In genomic region chr17:5975099-5975977, GRCm38 (mm10) we compare ENCODE assay signal across 9 mouse cellular contexts. TPM values are rescaled to one million over a fixed set of nuclear protein-coding genes. Genes with fewer than 3 reads are reported as not detected.
DNase-seq lines count a peak whose midpoint lies in the region; ATAC-seq lines count a peak whose summit lies in the region.
"Had no signal": no experiment of that assay in that cellular context is flagged by ENCODE, and none has a peak within 500 bp of the region (broad histone marks: within the 10 kb centered on the region; RNA-seq: fewer than 3 reads in every experiment).

No protein-coding gene starts in this region.

- 0 out of 2 replicates have a peak, but pooled peaks have one; percentile 39 for ATAC-seq in midbrain, embryonic 15.5 days (replicated peaks)
- no peak for ATAC-seq in midbrain, embryonic 11.5 days (ENCODE audit: low FRiP score)
- ATAC-seq in kidney, embryonic 16.5 days (ENCODE audit: low FRiP score, low TSS enrichment): peak; percentile 83
- ATAC-seq in liver, embryonic 12.5 days: 0 out of 2 replicates have a peak, but pooled peaks have one; percentile 27
- ATAC-seq in neural tube, embryonic 15.5 days (ENCODE audit: low FRiP score): peak; percentile 41; the same call in 1 of the 2 replicates

- H3K4me2 ChIP-seq in midbrain, embryonic 15.5 days: peak overlapping the region; percentile 4; the same call in 1 of the 2 replicates
- no peak overlapping the region for H3K4me2 ChIP-seq in midbrain, embryonic 11.5 days
- peak overlapping the region; percentile 51 for H3K4me2 ChIP-seq in kidney, embryonic 16.5 days (replicated peaks; ENCODE audit: low read depth, low read length)
- H3K4me2 ChIP-seq in liver, embryonic 12.5 days: peak overlapping the region; percentile 34
- peak overlapping the region; percentile 37 for H3K4me2 ChIP-seq in neural tube, embryonic 15.5 days

- H3K9ac ChIP-seq in midbrain, embryonic 15.5 days: no peak overlapping the region
- no peak overlapping the region for H3K9ac ChIP-seq in midbrain, embryonic 11.5 days (ENCODE audit: low read length)
- H3K9ac ChIP-seq in kidney, embryonic 16.5 days (replicated peaks; ENCODE audit: low read length): peak overlapping the region; percentile 35
- H3K9ac ChIP-seq in liver, embryonic 12.5 days: no peak overlapping the region
- H3K9ac ChIP-seq in neural tube, embryonic 15.5 days (replicated peaks): no peak overlapping the region

- H3K36me3 ChIP-seq in midbrain, embryonic 15.5 days (replicated peaks): no peaks in the 10 kb centered on the region
- H3K36me3 ChIP-seq in midbrain, embryonic 11.5 days (ENCODE audit: control insufficient read depth, insufficient read depth, low read length): no peaks in the 10 kb centered on the region
- no peaks in the 10 kb centered on the region for H3K36me3 ChIP-seq in kidney, embryonic 16.5 days (ENCODE audit: insufficient read depth, low read length)
- no peaks in the 10 kb centered on the region for H3K36me3 ChIP-seq in liver, embryonic 12.5 days
- H3K36me3 ChIP-seq in neural tube, embryonic 15.5 days: no peaks in the 10 kb centered on the region

- H3K9me3 ChIP-seq in midbrain, embryonic 15.5 days: no peaks in the 10 kb centered on the region
- H3K9me3 ChIP-seq in midbrain, embryonic 11.5 days (ENCODE audit: control insufficient read depth, low read length): no peaks in the 10 kb centered on the region
- no peaks in the 10 kb centered on the region for H3K9me3 ChIP-seq in kidney, embryonic 16.5 days (ENCODE audit: low read length)
- no peaks in the 10 kb centered on the region for H3K9me3 ChIP-seq in liver, embryonic 12.5 days (replicated peaks)
- H3K9me3 ChIP-seq in neural tube, embryonic 15.5 days (replicated peaks): no peaks in the 10 kb centered on the region

- no peak for DNase-seq in midbrain, embryonic 11.5 days (ENCODE audit: low spot score, missing footprints)
- DNase-seq in cerebellum, adult 9-11 months: peak; percentile 63
- DNase-seq in heart, adult 18-20 months: peak; percentile 76 to 81
- no peak for DNase-seq in ovary, adult 18-20 months (ENCODE audit: low spot score)

- H3K27ac ChIP-seq in midbrain, embryonic 15.5 days: no peak overlapping the region
- no peak overlapping the region for H3K27ac ChIP-seq in midbrain, embryonic 11.5 days (ENCODE audit: low read depth, low read length)
- no peak overlapping the region for H3K27ac ChIP-seq in kidney, embryonic 16.5 days (ENCODE audit: low read length)
- peak overlapping the region; percentile 57 for H3K27ac ChIP-seq in liver, embryonic 12.5 days
- H3K27ac ChIP-seq in neural tube, embryonic 15.5 days (replicated peaks): 0 out of 2 replicates have a peak overlapping the region, but pooled peaks have one; percentile 18

- no peak overlapping the region for H3K4me3 ChIP-seq in midbrain, embryonic 15.5 days
- H3K4me3 ChIP-seq in midbrain, embryonic 11.5 days (ENCODE audit: low read depth, low read length): no peak overlapping the region
- H3K4me3 ChIP-seq in kidney, embryonic 16.5 days (ENCODE audit: low read length): peak overlapping the region; percentile 13
- H3K4me3 ChIP-seq in liver, embryonic 12.5 days: no peak overlapping the region
- 0 out of 2 replicates have a peak overlapping the region, but pooled peaks have one; percentile 0 for H3K4me3 ChIP-seq in neural tube, embryonic 15.5 days (replicated peaks)
- H3K4me3 ChIP-seq: erythroblast, embryonic 14.5 days had no signal

- peaks cover 15% of the 10 kb centered on the region; the same call in 1 of the 2 replicates for H3K4me1 ChIP-seq in midbrain, embryonic 15.5 days
- peaks cover 2% of the 10 kb centered on the region; the same call in 1 of the 2 replicates for H3K4me1 ChIP-seq in midbrain, embryonic 11.5 days (ENCODE audit: control insufficient read depth, insufficient read depth, low read length)
- H3K4me1 ChIP-seq in kidney, embryonic 16.5 days (ENCODE audit: insufficient read depth, low read length): peaks cover 30% of the 10 kb centered on the region
- peaks cover 37% of the 10 kb centered on the region for H3K4me1 ChIP-seq in liver, embryonic 12.5 days
- peaks cover 22% of the 10 kb centered on the region for H3K4me1 ChIP-seq in neural tube, embryonic 15.5 days

- no peaks in the 10 kb centered on the region for H3K27me3 ChIP-seq in midbrain, embryonic 15.5 days (replicated peaks)
- no peaks in the 10 kb centered on the region for H3K27me3 ChIP-seq in midbrain, embryonic 11.5 days (ENCODE audit: control insufficient read depth, insufficient read depth, low read length)
- H3K27me3 ChIP-seq in kidney, embryonic 16.5 days (ENCODE audit: insufficient read depth, low read length): no peaks in the 10 kb centered on the region
- peaks cover 47% of the 10 kb centered on the region for H3K27me3 ChIP-seq in liver, embryonic 12.5 days (replicated peaks)
- H3K27me3 ChIP-seq in neural tube, embryonic 15.5 days (replicated peaks): no peaks in the 10 kb centered on the region

- 53% methylated on average over 23 of the region's 23 CpGs for WGBS in midbrain, embryonic 15.5 days
- 62% methylated on average over 23 of the region's 23 CpGs for WGBS in midbrain, embryonic 11.5 days
- 16% methylated on average over 23 of the region's 23 CpGs for WGBS in kidney, embryonic 16.5 days
- 17% methylated on average over 23 of the region's 23 CpGs for WGBS in liver, embryonic 12.5 days (ENCODE audit: insufficient replicate concordance)
- WGBS in neural tube, embryonic 15.5 days: 34% methylated on average over 23 of the region's 23 CpGs

RNA-seq across cellular contexts. Expression of gene Synj2, which starts 34.3 kb away (rescaled TPM):
- 0.79 and 0.86 TPM in 2 replicates for polyA plus RNA-seq in midbrain, embryonic 15.5 days (2015; fragmentation: Nextera tagmentation; extraction: Ambion mirVana)
- 0.74 and 0.91 TPM in 2 replicates for polyA plus RNA-seq in midbrain, embryonic 11.5 days (2014; fragmentation: Nextera tagmentation; extraction: Ambion mirVana)
- total RNA-seq in heart, adult 18-20 months (2021): 10 to 100 TPM; 45.2 to 58.1 TPM
- 4.0 and 4.3 TPM in 2 replicates for polyA plus RNA-seq in kidney, embryonic 16.5 days (2015; fragmentation: Nextera tagmentation; extraction: Ambion mirVana)
- polyA plus RNA-seq in liver, embryonic 12.5 days (2016; fragmentation: Nextera tagmentation; extraction: Ambion mirVana): 1.6 and 1.8 TPM in 2 replicates
- 1.5 and 2.7 TPM in 2 replicates for polyA plus RNA-seq in neural tube, embryonic 15.5 days (2015; fragmentation: Nextera tagmentation; extraction: Ambion mirVana)
- polyA plus RNA-seq: erythroblast, embryonic 14.5 days had no signal

Comparison
In these comparisons a context has a peak if more than half of its experiments do, and no peak if none do; other contexts are left out.
1. H3K27ac ChIP-seq: peak in liver, embryonic 12.5 days (single experiment) and neural tube, embryonic 15.5 days (single experiment); none in midbrain, embryonic 15.5 days (single experiment), midbrain, embryonic 11.5 days (single experiment) and kidney, embryonic 16.5 days (single experiment).
2. H3K4me3 ChIP-seq: peak in kidney, embryonic 16.5 days (single experiment) and neural tube, embryonic 15.5 days (single experiment); none in midbrain, embryonic 15.5 days (single experiment), midbrain, embryonic 11.5 days (single experiment) and liver, embryonic 12.5 days (single experiment).
3. DNase-seq: peak in cerebellum, adult 9-11 months (single experiment) and heart, adult 18-20 months (2 of 2); none in midbrain, embryonic 11.5 days (single experiment) and ovary, adult 18-20 months (single experiment).